Mouse (Mus musculus): ENCODE results near the gene Ccdc27. TPM values are rescaled to one million over a fixed set of nuclear protein-coding genes. Genes with fewer than 3 reads are reported as not detected.

The Ccdc27 gene
- total and polyA plus RNA-seq, 2 experiments from 2014 or later = not detected

GRCm38 (mm10) chr4:154010907-154011645 lies 31.4 kb downstream of the Ccdc27 start:
- peak overlapping the region; percentile 97 for H3K4me2 ChIP-seq (ENCODE audit: low read depth, low read length)
- H3K27me3 ChIP-seq (ENCODE audit: insufficient read depth, low read length) = no peaks in the 10 kb centered on the region
- WGBS = 29% methylated on average over 13 of the region's 13 CpGs
- no peak for DNase-seq (ENCODE audit: low spot score)
- peaks cover 33% of the 10 kb centered on the region; the same call in 1 of the 2 replicates for H3K36me3 ChIP-seq (ENCODE audit: insufficient read depth, low read length)
- no peak for TF ChIP-seq CTCF (IDR thresholded peaks at IDR 0.05; ENCODE audit: low read depth)
- ATAC-seq = peak; percentile 57; the same call in 1 of the 2 replicates
- H3K27ac ChIP-seq = peak overlapping the region; percentile 54; the same call in 1 of the 2 replicates
- H3K9ac ChIP-seq (replicated peaks; ENCODE audit: low read length) = peak overlapping the region; percentile 80
- peaks cover 10% of the 10 kb centered on the region for H3K4me1 ChIP-seq (ENCODE audit: insufficient read depth, low read length)
- peak overlapping the region; percentile 64 for H3K4me3 ChIP-seq (ENCODE audit: low read length)
- no peaks in the 10 kb centered on the region for H3K9me3 ChIP-seq (ENCODE audit: low read length)

- Histone ChIP-seq H3K4me3 (ENCODE audit: low read length) (no peak overlapping the region), H3K9me3 (ENCODE audit: low read length) (no peaks in the 10 kb centered on the region), H3K36me3 (ENCODE audit: insufficient read depth, low read length) (peaks cover 39% of the 10 kb centered on the region), H3K4me2 (ENCODE audit: low read depth, low read length) (no peak overlapping the region), H3K27ac (no peak overlapping the region), H3K9ac (replicated peaks; ENCODE audit: low read length) (no peak overlapping the region), H3K27me3 (ENCODE audit: insufficient read depth, low read length) (no peaks in the 10 kb centered on the region), H3K4me1 (ENCODE audit: insufficient read depth, low read length) (peaks cover 2% of the 10 kb centered on the region)
- ATAC-seq (no peak), DNase-seq (ENCODE audit: low spot score) (no peak)
- WGBS = 79% methylated on average over 4 of the region's 4 CpGs
- TF ChIP-seq CTCF (IDR thresholded peaks at IDR 0.05; ENCODE audit: low read depth) = no peak
These were observed 34.7 kb downstream of the Ccdc27 start for GRCm38 (mm10) chr4:154007759-154008158.

GRCm38 (mm10) chr4:154006264-154006663 lies 36.2 kb downstream of the Ccdc27 start:
- no peak overlapping the region for H3K9ac ChIP-seq (replicated peaks; ENCODE audit: low read length)
- H3K4me3 ChIP-seq (ENCODE audit: low read length) = no peak overlapping the region
- no peak for ATAC-seq
- DNase-seq (ENCODE audit: low spot score) = no peak
- no peak overlapping the region for H3K27ac ChIP-seq
- 90% methylated on average over 6 of the region's 6 CpGs for WGBS
- no peak overlapping the region for H3K4me2 ChIP-seq (ENCODE audit: low read depth, low read length)
- H3K9me3 ChIP-seq (ENCODE audit: low read length) = no peaks in the 10 kb centered on the region
- peaks cover 47% of the 10 kb centered on the region for H3K36me3 ChIP-seq (ENCODE audit: insufficient read depth, low read length)
- no peaks in the 10 kb centered on the region for H3K27me3 ChIP-seq (ENCODE audit: insufficient read depth, low read length)
- no peak for TF ChIP-seq CTCF (IDR thresholded peaks at IDR 0.05; ENCODE audit: low read depth)
- H3K4me1 ChIP-seq (ENCODE audit: insufficient read depth, low read length) = no peaks in the 10 kb centered on the region; the same call in 1 of the 2 replicates

- no peak overlapping the region for H3K4me3 ChIP-seq (ENCODE audit: low read length)
- WGBS = 73% methylated on average over 5 of the region's 5 CpGs
These were observed 37.0 kb downstream of the Ccdc27 start for GRCm38 (mm10) chr4:154005488-154005887.

GRCm38 (mm10) chr4:153993505-153993904 lies 49.0 kb downstream of the Ccdc27 start:
- no peak overlapping the region for H3K4me3 ChIP-seq (ENCODE audit: low read length)
- H3K36me3 ChIP-seq (ENCODE audit: insufficient read depth, low read length) = peaks cover 86% of the 10 kb centered on the region
- no peak for TF ChIP-seq CTCF (IDR thresholded peaks at IDR 0.05; ENCODE audit: low read depth)
- no peaks in the 10 kb centered on the region for H3K27me3 ChIP-seq (ENCODE audit: insufficient read depth, low read length)
- no peaks in the 10 kb centered on the region for H3K4me1 ChIP-seq (ENCODE audit: insufficient read depth, low read length)
- ATAC-seq (no peak), DNase-seq (ENCODE audit: low spot score) (no peak)
- H3K9me3 ChIP-seq (ENCODE audit: low read length) = no peaks in the 10 kb centered on the region
- H3K4me2 ChIP-seq (ENCODE audit: low read depth, low read length) = no peak overlapping the region
- no peak overlapping the region for H3K9ac ChIP-seq (replicated peaks; ENCODE audit: low read length)
- no peak overlapping the region for H3K27ac ChIP-seq
- WGBS = 91% methylated on average over 8 of the region's 8 CpGs

More at GRCm38 (mm10) chr4:154005488-154005887, 37.0 kb downstream of the Ccdc27 start:
- DNase-seq (ENCODE audit: low spot score) (no peak), ATAC-seq (peak; percentile 28; the same call in 1 of the 2 replicates)
- TF ChIP-seq CTCF (IDR thresholded peaks at IDR 0.05; ENCODE audit: low read depth) = no peak
- Histone ChIP-seq H3K27ac (no peak overlapping the region), H3K9me3 (ENCODE audit: low read length) (no peaks in the 10 kb centered on the region), H3K4me1 (ENCODE audit: insufficient read depth, low read length) (no peaks in the 10 kb centered on the region), H3K9ac (replicated peaks; ENCODE audit: low read length) (no peak overlapping the region), H3K4me2 (ENCODE audit: low read depth, low read length) (no peak overlapping the region), H3K27me3 (ENCODE audit: insufficient read depth, low read length) (no peaks in the 10 kb centered on the region), H3K36me3 (ENCODE audit: insufficient read depth, low read length) (peaks cover 47% of the 10 kb centered on the region)

- ATAC-seq = no peak
- 89% methylated on average over 10 of the region's 10 CpGs for WGBS
These were observed 49.8 kb downstream of the Ccdc27 start for GRCm38 (mm10) chr4:153992715-153993114.

GRCm38 (mm10) chr4:153980470-153980869 lies 62.0 kb downstream of the Ccdc27 start:
- H3K4me1 ChIP-seq (ENCODE audit: insufficient read depth, low read length) = peaks cover 7% of the 10 kb centered on the region
- no peak for TF ChIP-seq CTCF (IDR thresholded peaks at IDR 0.05; ENCODE audit: low read depth)
- no peaks in the 10 kb centered on the region for H3K27me3 ChIP-seq (ENCODE audit: insufficient read depth, low read length)
- ATAC-seq = no peak
- H3K4me3 ChIP-seq (ENCODE audit: low read length) = no peak overlapping the region
- no peaks in the 10 kb centered on the region for H3K9me3 ChIP-seq (ENCODE audit: low read length)
- no peak overlapping the region for H3K27ac ChIP-seq
- DNase-seq (ENCODE audit: low spot score) = no peak
- H3K4me2 ChIP-seq (ENCODE audit: low read depth, low read length) = no peak overlapping the region
- no peak overlapping the region for H3K9ac ChIP-seq (replicated peaks; ENCODE audit: low read length)
- WGBS = 90% methylated on average over 11 of the region's 11 CpGs
- peaks cover 56% of the 10 kb centered on the region for H3K36me3 ChIP-seq (ENCODE audit: insufficient read depth, low read length)

More at GRCm38 (mm10) chr4:153992715-153993114, 49.8 kb downstream of the Ccdc27 start:
- Histone ChIP-seq H3K27me3 (ENCODE audit: insufficient read depth, low read length) (no peaks in the 10 kb centered on the region), H3K9ac (replicated peaks; ENCODE audit: low read length) (no peak overlapping the region), H3K27ac (no peak overlapping the region), H3K9me3 (ENCODE audit: low read length) (no peaks in the 10 kb centered on the region), H3K4me3 (ENCODE audit: low read length) (no peak overlapping the region), H3K36me3 (ENCODE audit: insufficient read depth, low read length) (peaks cover 87% of the 10 kb centered on the region), H3K4me2 (ENCODE audit: low read depth, low read length) (no peak overlapping the region), H3K4me1 (ENCODE audit: insufficient read depth, low read length) (no peaks in the 10 kb centered on the region)
- no peak for DNase-seq (ENCODE audit: low spot score)
- no peak for TF ChIP-seq CTCF (IDR thresholded peaks at IDR 0.05; ENCODE audit: low read depth)

Data from hindbrain, postnatal 0 days (tissue).